Mouse (Mus musculus) c-Kit-negative CD71-positive TER-119-positive erythroid progenitor cells, embryonic 14.5 days (primary cell): Measurements from ENCODE around the gene Neurl1a.

Source experiments
- DNase-seq: peaks from one replicate; pipeline ENCODE4 v3.0.0-alpha.2; 2013; ENCODE audit warnings: low read depth, low spot score

Neurl1a gene

GRCm38 (mm10) chr19:47167617-47168214, 10.9 kb upstream of the Neurl1a start:
- DNase-seq = no peak

- DNase-seq = peak; percentile 36
Measured at GRCm38 (mm10) chr19:47168223-47168622, 10.4 kb upstream of the Neurl1a start.

GRCm38 (mm10) chr19:47168793-47169412, 9.7 kb upstream of the Neurl1a start:
- DNase-seq = peak; percentile 40

GRCm38 (mm10) chr19:47174515-47174914, 4.1 kb upstream of the Neurl1a start:
- DNase-seq = no peak

GRCm38 (mm10) chr19:47175472-47175871, 3.1 kb upstream of the Neurl1a start:
- no peak for DNase-seq

GRCm38 (mm10) chr19:47176916-47177505, 1.6 kb upstream of the Neurl1a start:
- DNase-seq = no peak

- DNase-seq = no peak
Measured at GRCm38 (mm10) chr19:47178001-47178400, 619 bp upstream of the Neurl1a start.

- no peak for DNase-seq
Measured at GRCm38 (mm10) chr19:47179272-47179809, 721 bp downstream of the Neurl1a start.

GRCm38 (mm10) chr19:47180011-47180410, 1.4 kb downstream of the Neurl1a start:
- DNase-seq = no peak

GRCm38 (mm10) chr19:47184221-47184620, 5.6 kb downstream of the Neurl1a start:
- no peak for DNase-seq

- DNase-seq = no peak
Measured at GRCm38 (mm10) chr19:47184736-47185135, 6.1 kb downstream of the Neurl1a start.

GRCm38 (mm10) chr19:47186514-47187275, 8.1 kb downstream of the Neurl1a start:
- no peak for DNase-seq

- no peak for DNase-seq
Measured at GRCm38 (mm10) chr19:47188515-47189128, 10.0 kb downstream of the Neurl1a start.

- no peak for DNase-seq
Measured at GRCm38 (mm10) chr19:47192158-47192557, 13.5 kb downstream of the Neurl1a start.

- DNase-seq = no peak
Measured at GRCm38 (mm10) chr19:47198671-47199350, 20.2 kb downstream of the Neurl1a start.

- no peak for DNase-seq
Measured at GRCm38 (mm10) chr19:47201972-47202371, 23.4 kb downstream of the Neurl1a start.

- DNase-seq = no peak
Measured at GRCm38 (mm10) chr19:47202429-47202828, 23.8 kb downstream of the Neurl1a start.

- no peak for DNase-seq
Measured at GRCm38 (mm10) chr19:47203042-47203441, 24.4 kb downstream of the Neurl1a start.

- DNase-seq = no peak
Measured at GRCm38 (mm10) chr19:47204653-47205052, 26.0 kb downstream of the Neurl1a start.

- DNase-seq = no peak
Measured at GRCm38 (mm10) chr19:47206126-47206525, 27.5 kb downstream of the Neurl1a start.

GRCm38 (mm10) chr19:47210432-47210831, 31.8 kb downstream of the Neurl1a start:
- no peak for DNase-seq
